Mouse (Mus musculus) neural tube, embryonic 14.5 days (tissue): ENCODE results near the gene Atg14. TPM values are rescaled to one million over a fixed set of nuclear protein-coding genes. Genes with fewer than 3 reads are reported as not detected.
"Not testable (repeated sequence)": the region's sequence is repeated elsewhere in the genome, so short reads cannot be mapped to it uniquely, and the experiment has no call there.

Experiments used
- ATAC-seq: fragments of 200-750 bp; cut with Nextera tagmentation; 2 replicates; pipeline ENCODE4 v1.8.0; 2017; ENCODE audit warnings: low read depth, mild to moderate bottlenecking, moderate TSS enrichment, moderate library complexity
- H3K27ac ChIP-seq: fragments of 300-500 bp; sonication (generic); 2 replicates; pipeline ENCODE4 v1.5.1; 2014; ENCODE audit warnings: low read depth, mild to moderate bottlenecking, control low read depth, low read length, moderate library complexity, mixed read lengths
- H3K27me3 ChIP-seq: fragments of 300-500 bp; sonication (generic); 2 replicates; pipeline ENCODE4 v1.6.1; 2014; ENCODE audit warnings: low read length; ENCODE audit not compliant: control insufficient read depth, insufficient read depth
- H3K36me3 ChIP-seq: fragments of 300-500 bp; sonication (generic); 2 replicates; pipeline ENCODE4 v1.6.1; 2014; ENCODE audit warnings: low read length, mixed read lengths; ENCODE audit not compliant: control insufficient read depth, insufficient read depth
- H3K4me1 ChIP-seq: fragments of 300-500 bp; sonication (generic); 2 replicates; pipeline ENCODE4 v1.6.1; 2014; ENCODE audit warnings: low read length; ENCODE audit not compliant: control insufficient read depth, insufficient read depth
- H3K4me2 ChIP-seq: fragments of 300-500 bp; sonication (generic); 2 replicates; pipeline ENCODE4 v1.6.1; 2014; ENCODE audit warnings: mild to moderate bottlenecking, low read depth, low read length, control low read depth
- H3K4me3 ChIP-seq: fragments of 300-500 bp; sonication (generic); 2 replicates; pipeline ENCODE4 v1.5.1; 2014; ENCODE audit warnings: low read depth, low read length, control low read depth, mixed read lengths
- H3K9ac ChIP-seq: fragments of 300-500 bp; sonication (generic); replicated peaks from 2 replicates; pipeline ENCODE4 v1.6.1; 2014; ENCODE audit warnings: low read depth, mild to moderate bottlenecking, control low read depth, low read length, mixed read lengths
- H3K9me3 ChIP-seq: fragments of 300-500 bp; sonication (generic); 2 replicates; pipeline ENCODE4 v1.6.1; 2016; ENCODE audit warnings: low read length; ENCODE audit not compliant: control insufficient read depth
- WGBS: fragments of 180-500 bp; shearing (Covaris S2); extraction: QIAGEN DNeasy Blood & Tissue Kit; methylation state at CpG from one replicate; pipeline ENCODE4 v1.1.7; 2014; 5-methylcytosine and 5-hydroxymethylcytosine counted together
- polyA plus RNA-seq: library from polyadenylated mRNA; unstranded; fragments of >200 nt; fragmentation: Nextera tagmentation; extraction: Ambion mirVana; gene quantifications from 2 replicates; pipeline ENCODE4 v1.2.1, GENCODE M21; 2014

The Atg14 gene
- polyA plus RNA-seq = 18.3 TPM in 2 replicates

DNA sequence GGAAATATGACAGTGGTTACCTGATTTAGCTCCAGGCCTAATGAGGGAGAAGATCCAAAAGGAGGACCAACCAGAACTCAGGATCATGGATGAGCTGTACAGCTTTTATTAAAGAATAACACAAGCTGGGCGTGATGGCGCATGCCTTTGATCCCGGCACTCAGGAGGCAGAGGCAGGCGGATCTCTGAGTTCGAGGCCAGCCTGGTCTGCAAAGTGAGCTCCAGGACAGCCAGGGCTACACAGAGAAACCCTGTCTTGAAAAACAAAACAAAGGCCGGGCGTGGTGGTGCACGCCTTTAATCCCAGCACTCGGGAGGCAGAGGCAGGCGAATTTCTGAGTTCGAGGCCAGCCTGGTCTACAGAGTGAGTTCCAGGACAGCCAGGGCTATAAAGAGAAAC lies at the start of gene Atg14:
Gene Atg14 (minus strand): TSS at position 101 of the 400 bp plus-strand sequence.
- H3K27me3 ChIP-seq, H3K27ac ChIP-seq, H3K4me1 ChIP-seq, ATAC-seq, H3K4me3 ChIP-seq, H3K36me3 ChIP-seq, H3K4me2 ChIP-seq, H3K9ac ChIP-seq, H3K9me3 ChIP-seq: not testable (repeated sequence)
- 96% methylated on average over 11 of the region's 11 CpGs for WGBS

DNA sequence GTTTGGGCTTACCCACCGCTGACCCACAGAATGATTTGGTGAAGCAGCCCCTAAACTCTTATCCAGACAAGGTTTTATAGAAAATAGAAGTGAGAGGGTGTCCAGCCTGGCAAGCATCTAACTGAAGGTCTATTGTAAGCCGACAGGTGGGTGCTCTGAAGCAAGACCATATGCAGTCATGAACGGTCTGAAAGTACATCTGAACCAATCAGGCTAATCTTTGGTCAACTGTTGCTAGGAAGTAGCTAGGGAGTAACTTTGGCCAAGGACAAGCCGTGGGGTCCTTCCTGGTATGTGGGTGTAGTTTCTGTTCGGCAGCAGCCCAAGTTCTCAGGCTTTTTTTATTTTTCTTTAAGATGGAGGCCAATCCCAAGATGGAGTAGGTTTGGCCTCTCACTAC lies 48.4 kb upstream of the Atg14 start:
- H3K27me3 ChIP-seq = no peaks in the 10 kb centered on the region
- H3K4me3 ChIP-seq = no peak overlapping the region
- H3K9ac ChIP-seq = no peak overlapping the region
- no peaks in the 10 kb centered on the region for H3K9me3 ChIP-seq
- no peaks in the 10 kb centered on the region for H3K4me1 ChIP-seq
- no peaks in the 10 kb centered on the region for H3K36me3 ChIP-seq
- H3K4me2 ChIP-seq = no peak overlapping the region
- 93% methylated on average over 5 of the region's 5 CpGs for WGBS
- ATAC-seq = no peak
- no peak overlapping the region for H3K27ac ChIP-seq

DNA sequence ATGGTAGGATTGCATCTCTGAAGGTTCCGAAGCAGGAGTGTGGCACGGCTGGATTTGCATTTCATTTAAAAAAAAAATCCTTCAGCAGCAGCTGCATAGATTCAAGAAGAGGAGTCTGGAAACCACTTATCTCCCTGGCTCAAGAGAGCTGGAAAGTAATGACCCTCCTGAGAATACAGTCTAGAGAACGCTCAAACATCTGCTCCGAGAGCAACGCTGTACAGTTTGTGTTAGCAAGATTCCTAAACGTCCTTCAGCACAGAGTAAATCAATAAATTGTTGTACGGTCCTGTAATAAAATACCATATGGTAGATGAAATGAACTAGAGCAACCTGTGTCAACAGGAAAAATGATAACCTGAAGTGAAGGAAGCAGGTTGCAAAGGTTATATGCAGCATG lies 42.8 kb upstream of the Atg14 start:
- H3K9ac ChIP-seq = no peak overlapping the region
- no peaks in the 10 kb centered on the region for H3K4me1 ChIP-seq
- no peaks in the 10 kb centered on the region for H3K36me3 ChIP-seq
- no peak overlapping the region for H3K27ac ChIP-seq
- no peaks in the 10 kb centered on the region for H3K9me3 ChIP-seq
- H3K27me3 ChIP-seq = no peaks in the 10 kb centered on the region
- H3K4me2 ChIP-seq = no peak overlapping the region
- ATAC-seq = no peak
- WGBS = 57% methylated on average over 7 of the region's 7 CpGs
- H3K4me3 ChIP-seq = no peak overlapping the region

DNA sequence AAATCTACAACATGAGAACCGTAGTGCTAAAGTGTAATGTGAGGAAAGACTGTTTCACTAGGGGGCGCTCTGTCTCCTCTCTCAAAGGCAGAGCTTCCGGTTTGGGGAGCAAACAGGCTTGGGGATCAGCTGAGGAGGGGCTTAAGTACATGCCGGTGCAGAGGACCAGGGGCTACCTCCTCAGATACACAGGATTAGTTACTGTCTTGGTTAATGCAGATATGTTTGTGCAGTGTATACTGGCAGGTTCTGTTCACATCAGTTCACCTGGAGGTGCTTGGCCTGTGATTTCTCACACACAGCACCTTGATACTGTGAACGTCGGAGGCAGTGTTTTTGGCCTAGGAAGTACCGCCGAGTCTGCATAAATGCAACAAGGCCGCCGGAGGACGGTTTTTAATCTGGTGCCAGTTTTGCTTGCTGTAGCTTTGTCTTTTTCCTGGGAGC lies 27.5 kb upstream of the Atg14 start:
- ATAC-seq = peak; percentile 79
- H3K36me3 ChIP-seq = no peaks in the 10 kb centered on the region
- no peak overlapping the region for H3K4me2 ChIP-seq
- no peaks in the 10 kb centered on the region for H3K4me1 ChIP-seq
- WGBS = 35% methylated on average over 11 of the region's 11 CpGs
- H3K27me3 ChIP-seq = no peaks in the 10 kb centered on the region
- H3K27ac ChIP-seq = no peak overlapping the region
- H3K4me3 ChIP-seq = no peak overlapping the region
- no peak overlapping the region for H3K9ac ChIP-seq
- H3K9me3 ChIP-seq = no peaks in the 10 kb centered on the region

DNA sequence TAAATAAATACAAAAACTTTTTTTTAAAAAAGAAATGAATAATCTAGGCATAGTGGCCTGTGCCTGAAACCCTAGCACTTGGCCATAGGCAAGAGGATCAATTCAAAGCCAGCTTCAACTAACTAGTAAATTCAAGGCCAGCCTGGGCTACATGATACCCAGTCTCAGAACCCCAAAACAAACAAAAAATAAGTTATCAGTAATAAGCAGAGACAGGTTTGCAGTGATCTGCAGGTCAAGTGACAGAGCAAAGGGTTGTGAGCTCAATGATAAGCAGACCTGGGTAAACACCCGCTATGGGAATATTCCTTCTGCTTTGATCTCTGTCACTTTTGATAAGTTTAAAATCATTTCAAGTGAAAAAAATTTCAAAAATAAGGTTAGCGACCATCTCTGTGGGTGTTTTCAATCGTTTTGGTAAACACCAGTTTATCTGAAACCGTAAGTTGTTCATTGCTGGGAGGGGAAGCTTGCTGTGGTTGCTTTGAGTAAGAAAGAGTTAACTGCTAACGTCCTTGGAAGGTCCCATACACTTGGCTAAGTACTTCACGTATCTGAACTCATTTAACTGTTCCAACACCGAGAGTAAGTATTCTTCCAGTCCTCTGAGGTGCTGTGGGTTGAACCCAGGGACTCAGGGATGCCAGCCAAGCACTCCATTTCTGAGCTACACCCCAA lies 24.1 kb upstream of the Atg14 start:
- Histone ChIP-seq H3K4me1 (no peaks in the 10 kb centered on the region), H3K36me3 (no peaks in the 10 kb centered on the region), H3K27me3 (no peaks in the 10 kb centered on the region), H3K9me3 (no peaks in the 10 kb centered on the region), H3K27ac (no peak overlapping the region), H3K4me3 (no peak overlapping the region), H3K4me2 (no peak overlapping the region), H3K9ac (no peak overlapping the region)
- ATAC-seq = no peak
- 58% methylated on average over 7 of the region's 7 CpGs for whole genome bisulfite sequencing

DNA sequence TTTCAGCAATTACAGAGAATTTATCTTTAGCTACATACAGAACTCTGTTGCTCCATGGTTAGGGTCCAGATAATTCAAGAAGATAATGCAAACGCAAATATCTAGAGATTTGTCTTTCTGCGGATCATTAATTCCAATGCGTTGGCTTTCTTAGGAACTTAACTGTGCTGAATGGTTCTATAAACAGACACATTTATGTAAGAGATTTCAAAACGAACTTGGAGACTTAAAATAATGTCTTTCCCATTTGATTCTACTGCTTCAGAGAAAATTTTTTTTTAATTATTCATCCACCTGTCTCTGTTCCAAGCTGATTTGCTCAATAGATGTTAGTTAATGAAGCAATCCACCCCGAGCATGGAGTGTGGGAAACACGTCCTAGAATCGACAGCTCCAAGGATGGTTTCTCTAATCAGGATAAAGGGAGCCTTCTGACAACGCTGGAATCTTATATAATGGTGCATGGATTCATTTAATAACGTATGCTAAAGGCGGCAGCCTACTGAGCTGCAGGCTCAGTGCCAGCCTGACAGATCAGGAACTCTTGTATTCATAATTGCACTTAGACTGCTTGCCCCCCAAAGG lies 20.0 kb upstream of the Atg14 start:
- H3K9me3 ChIP-seq = no peaks in the 10 kb centered on the region
- H3K4me2 ChIP-seq = no peak overlapping the region
- ATAC-seq = no peak
- H3K27ac ChIP-seq = no peak overlapping the region
- no peaks in the 10 kb centered on the region for H3K36me3 ChIP-seq
- no peaks in the 10 kb centered on the region for H3K4me1 ChIP-seq
- H3K4me3 ChIP-seq = no peak overlapping the region
- no peaks in the 10 kb centered on the region for H3K27me3 ChIP-seq
- 73% methylated on average over 10 of the region's 10 CpGs for WGBS
- H3K9ac ChIP-seq = no peak overlapping the region

DNA sequence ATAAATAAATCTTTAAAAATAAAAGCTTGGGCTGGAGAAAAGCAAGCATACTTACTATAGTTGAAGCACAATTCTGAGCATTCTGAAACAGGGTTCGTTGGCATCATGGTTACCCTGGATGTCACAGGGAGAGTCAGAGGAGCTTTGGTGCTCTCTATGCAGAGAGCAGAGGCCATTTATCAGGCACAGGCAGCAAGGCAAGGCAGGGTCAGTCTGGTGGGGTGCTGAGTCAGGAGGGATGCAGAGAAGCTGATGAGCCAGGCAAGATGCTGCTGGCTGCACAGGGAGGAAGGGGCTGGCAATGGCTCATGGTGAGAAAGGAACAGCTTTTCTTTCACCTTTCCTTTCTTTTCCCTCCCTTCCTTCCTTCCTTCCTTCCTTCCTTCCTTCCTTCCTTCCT lies 19.0 kb upstream of the Atg14 start:
- Histone ChIP-seq H3K27me3 (no peaks in the 10 kb centered on the region), H3K9ac (no peak overlapping the region), H3K36me3 (no peaks in the 10 kb centered on the region), H3K4me1 (no peaks in the 10 kb centered on the region), H3K9me3 (no peaks in the 10 kb centered on the region), H3K27ac (no peak overlapping the region), H3K4me2 (no peak overlapping the region), H3K4me3 (no peak overlapping the region)
- 66% methylated on average over 1 of the region's 1 CpGs for WGBS
- ATAC-seq = no peak

DNA sequence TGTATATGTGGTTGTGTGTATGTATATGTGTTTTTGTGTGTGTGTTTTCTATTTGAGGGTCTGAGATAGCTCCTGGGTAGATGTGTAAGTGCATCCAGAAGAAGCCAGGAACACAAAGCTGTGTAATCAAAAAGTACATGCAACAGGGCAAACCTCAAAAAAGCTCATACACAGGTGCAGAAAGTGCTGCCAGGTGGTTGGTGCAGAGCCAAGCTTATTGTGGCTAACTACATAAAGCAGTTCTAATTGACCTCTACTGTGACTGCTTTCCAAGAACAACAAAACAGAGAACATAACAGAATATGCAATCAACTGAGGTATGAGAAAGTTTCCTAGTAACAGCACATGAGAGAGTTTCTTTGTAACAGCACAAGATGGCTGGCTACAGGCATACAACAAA lies 13.9 kb upstream of the Atg14 start:
- no peaks in the 10 kb centered on the region for H3K27me3 ChIP-seq
- no peak for ATAC-seq

DNA sequence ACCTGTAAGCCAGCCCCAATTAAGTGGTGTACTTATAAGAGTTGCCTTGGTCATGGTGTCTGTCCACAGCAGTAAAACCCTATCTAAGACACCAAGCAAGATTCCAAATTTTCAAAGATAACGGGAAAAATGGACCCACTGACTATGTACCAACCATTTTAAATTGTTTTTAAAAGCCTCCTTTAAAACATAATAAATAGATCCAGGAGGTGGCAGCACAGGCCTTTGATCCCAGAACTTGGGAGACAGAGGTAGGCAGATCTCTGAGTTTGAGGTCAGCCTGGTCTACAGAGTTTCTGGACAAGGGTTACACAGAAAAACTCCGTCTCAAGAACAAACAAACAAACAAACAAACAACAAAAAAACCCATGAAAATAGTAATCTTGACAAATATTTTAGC lies 11.2 kb upstream of the Atg14 start:
- no peaks in the 10 kb centered on the region for H3K9me3 ChIP-seq
- no peak for ATAC-seq
- no peak overlapping the region for H3K4me2 ChIP-seq
- H3K9ac ChIP-seq = no peak overlapping the region
- H3K27ac ChIP-seq = no peak overlapping the region
- H3K4me3 ChIP-seq = no peak overlapping the region
- 72% methylated on average over 2 of the region's 2 CpGs for WGBS
- H3K27me3 ChIP-seq = no peaks in the 10 kb centered on the region
- no peaks in the 10 kb centered on the region for H3K36me3 ChIP-seq
- no peaks in the 10 kb centered on the region for H3K4me1 ChIP-seq

More for the DNA sequence above, 13.9 kb upstream of the Atg14 start:
- H3K4me1 ChIP-seq = no peaks in the 10 kb centered on the region
- H3K9ac ChIP-seq = no peak overlapping the region
- no peak overlapping the region for H3K4me2 ChIP-seq
- H3K36me3 ChIP-seq = no peaks in the 10 kb centered on the region
- no peak overlapping the region for H3K27ac ChIP-seq
- no peak overlapping the region for H3K4me3 ChIP-seq
- H3K9me3 ChIP-seq = no peaks in the 10 kb centered on the region
